Mouse (Mus musculus) cortical plate, adult 2 months (tissue): ENCODE measurements around the gene Zfp518b.

Source experiments
- CTCF ChIP-seq: fragments of 200-500 bp; IDR thresholded peaks from 2 replicates; pipeline ENCODE4 v1.5.1; 2011; ENCODE audit warnings: mild to moderate bottlenecking, control low read depth, low read length; ENCODE audit not compliant: insufficient read depth; ENCODE audit errors: extremely low read depth
- POLR2A ChIP-seq: fragments of 200-500 bp; IDR thresholded peaks from 2 replicates; pipeline ENCODE4 v1.6.1; 2011; ENCODE audit warnings: mild to moderate bottlenecking, low read length, control low read depth; ENCODE audit not compliant: insufficient read depth; ENCODE audit errors: extremely low read depth

- peak; percentile 48; the same call in 1 of the 2 replicates for TF ChIP-seq POLR2A
- TF ChIP-seq CTCF, result no peak
Observed at GRCm38 (mm10) chr5:38684164-38684911, at the start of gene Zfp518b.
